Mouse (Mus musculus): ENCODE measurements around the gene Akirin2.
"Not testable (repeated sequence)": the region's sequence is repeated elsewhere in the genome, so short reads cannot be mapped to it uniquely, and the experiment has no call there.

The Akirin2 gene

DNA sequence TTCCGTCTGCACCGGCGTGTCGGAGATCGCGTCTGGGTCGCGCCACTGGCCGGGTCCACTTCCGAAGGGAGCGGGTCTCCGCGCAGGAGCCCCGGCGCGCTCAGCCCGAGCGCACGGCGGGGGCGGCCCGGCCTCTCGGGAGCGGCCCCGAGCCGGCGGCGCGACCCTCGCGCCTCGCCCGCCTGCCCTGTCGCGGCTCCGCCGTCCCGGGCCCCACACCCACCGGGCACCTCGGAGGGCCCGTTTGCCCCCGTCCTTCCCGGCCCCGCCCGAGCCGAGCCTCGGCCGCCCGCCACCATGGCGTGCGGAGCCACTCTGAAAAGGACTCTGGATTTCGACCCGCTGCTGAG, at the start of gene Akirin2:
Gene Akirin2, plus strand, starts transcription at position 190 of the 350 bp plus-strand sequence.
- in situ Hi-C loops (cut with MboI, MseI) = loop anchor here (25.0 kb wide), 1 partner anchor 1163 kb away; no protein-coding TSS in a partner anchor

DNA sequence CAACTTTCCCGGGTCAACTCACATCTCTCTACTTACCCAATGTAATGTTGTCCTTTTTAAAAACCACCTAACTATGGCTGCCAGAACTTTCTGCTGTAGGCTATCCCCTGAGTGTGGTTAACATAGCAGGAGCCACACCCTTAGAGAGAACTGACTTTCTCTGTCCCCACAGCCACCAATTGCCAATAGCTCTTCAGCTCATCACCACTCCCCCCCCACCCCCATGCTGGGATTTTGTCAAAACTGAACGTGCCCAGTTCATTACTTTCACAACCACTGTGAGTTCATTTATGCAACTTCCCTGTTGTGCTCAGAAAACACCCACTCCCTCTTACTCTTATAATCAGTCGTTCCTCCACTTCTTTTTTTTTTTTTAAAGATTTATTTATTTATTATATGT, 40.4 kb upstream of the Akirin2 start:
- in situ Hi-C loops (cut with MboI, MseI) = no loop called here

DNA sequence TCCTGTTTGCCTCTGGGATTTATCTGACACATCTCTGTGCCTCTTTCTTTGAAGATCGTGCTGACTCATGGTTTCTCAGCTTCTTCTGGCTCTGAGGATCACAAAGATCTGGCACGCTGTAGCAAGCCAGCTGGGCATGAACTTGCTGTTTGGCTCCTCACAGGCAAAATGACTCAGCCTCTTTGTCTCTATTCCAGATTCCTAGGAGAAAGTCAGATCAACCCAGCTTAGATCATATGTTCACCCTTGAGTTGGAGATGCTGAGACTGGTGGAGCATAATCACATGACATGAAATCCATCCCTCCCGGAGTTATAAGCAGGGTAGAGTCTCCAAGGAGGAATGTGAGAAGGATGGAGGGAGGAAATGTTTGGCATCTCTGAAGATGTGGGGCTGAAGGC, 27.9 kb upstream of the Akirin2 start:
- in situ Hi-C loops (cut with MboI, MseI) = no loop called here

DNA sequence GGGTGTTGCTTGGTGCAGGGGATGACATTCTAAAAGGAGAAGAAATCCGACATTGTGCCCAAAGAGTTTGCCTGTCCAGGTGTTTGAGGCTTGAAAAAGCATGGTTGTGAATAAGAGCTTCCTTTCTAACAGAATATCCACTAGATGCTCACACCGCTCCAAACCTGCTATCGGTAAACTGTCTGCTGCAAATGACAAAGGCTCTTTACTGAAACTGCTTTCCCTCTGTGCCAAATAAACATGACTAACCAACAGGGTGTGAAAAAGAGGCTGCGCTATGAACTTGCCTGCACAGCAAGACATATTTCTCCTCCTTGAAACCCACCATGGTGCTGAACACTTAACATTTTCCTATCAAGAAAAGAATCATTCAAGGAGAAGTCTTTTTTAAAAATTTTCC, 27.2 kb upstream of the Akirin2 start:
- in situ Hi-C loops (cut with MboI, MseI) = no loop called here

DNA sequence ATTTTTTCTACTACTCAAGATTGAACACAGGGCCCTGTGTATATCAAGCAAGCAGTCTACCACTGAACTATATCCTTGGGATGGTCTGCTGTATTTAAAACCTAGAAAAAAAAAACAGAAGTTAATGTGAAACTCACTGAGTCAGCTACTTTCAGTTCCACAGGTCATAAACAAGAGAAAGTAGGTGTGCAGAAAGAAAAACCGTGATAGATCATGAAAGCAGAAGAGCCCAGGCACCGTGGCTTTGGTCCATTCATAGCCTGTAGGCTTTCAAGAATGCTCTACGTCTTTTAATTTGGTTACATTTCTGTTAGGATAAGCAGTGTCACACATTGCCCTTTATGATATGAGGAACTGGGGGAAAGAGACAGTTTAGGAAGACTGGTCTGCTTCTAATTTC, 24.0 kb upstream of the Akirin2 start:
- in situ Hi-C loops (cut with MboI, MseI) = no loop called here

DNA sequence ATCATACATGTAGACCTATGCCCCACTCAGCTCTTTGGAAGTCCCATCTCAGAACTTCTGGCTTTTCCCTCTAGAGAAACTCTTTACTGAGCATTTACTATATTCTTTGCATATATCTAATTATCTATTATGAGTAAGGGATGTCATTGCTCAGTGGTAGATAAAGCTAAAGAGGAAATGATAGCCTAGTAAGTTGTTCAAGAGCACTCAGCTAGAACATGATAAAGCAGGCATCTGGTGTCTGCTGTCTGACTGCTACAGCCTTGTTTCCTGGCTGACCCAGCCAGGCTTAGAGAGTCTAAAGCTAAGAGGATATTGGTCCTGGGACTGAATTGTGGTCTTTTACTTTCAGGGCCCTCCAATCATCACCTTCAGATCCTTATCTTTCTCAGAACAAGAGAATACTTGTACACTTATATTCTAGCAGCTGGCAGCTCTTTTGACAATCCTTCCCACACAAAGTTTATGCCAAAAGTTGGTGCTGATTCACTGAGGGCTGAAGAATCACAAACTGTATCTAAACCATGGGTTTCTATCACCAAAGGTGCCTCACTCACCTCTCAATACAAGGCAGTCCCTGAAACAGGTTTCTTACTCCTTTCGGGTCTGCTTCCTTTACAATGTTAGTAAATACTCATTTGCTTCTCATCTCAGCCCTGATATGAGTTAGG, 22.2 kb upstream of the Akirin2 start:
- in situ Hi-C loops (cut with MboI, MseI) = no loop called here

DNA sequence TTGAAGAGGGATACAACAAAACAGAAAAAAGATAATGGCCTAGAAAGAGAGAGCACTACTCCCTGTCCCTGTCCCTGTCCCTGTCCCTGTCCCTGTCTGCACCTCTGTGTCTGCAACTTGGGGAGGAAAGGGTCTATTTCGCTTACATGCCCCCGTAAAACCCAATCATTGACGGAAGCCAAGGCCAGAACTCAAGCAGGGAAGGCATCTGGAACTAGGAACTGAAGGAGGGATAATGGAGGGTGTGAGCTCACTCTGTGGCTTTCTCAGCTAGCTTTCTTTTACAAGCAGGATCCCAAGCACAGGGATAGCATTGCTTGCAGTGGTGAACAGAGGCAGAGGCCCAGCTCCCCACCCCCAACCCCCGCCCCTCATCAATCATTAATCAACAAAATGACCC, 21.4 kb upstream of the Akirin2 start:
- in situ Hi-C loops (cut with MboI, MseI) = no loop called here

DNA sequence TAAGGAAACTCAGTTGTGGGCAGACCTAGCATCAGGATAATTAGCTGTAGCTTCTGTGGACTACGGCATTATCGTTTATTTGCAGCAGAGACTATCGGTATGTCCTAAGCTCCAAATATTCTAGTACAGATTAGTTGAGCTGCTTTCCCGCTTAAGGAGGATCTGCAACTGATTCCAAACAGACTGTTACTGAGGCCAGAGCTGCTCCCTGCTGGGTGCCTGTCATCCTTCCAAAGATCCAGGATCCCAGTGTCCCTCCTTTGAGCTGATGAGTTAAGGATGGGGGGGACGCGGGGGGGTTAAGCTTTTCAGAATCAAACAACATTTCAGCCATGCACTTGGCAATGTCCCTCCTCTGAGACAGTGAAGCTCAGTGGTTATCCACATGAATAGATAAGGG, 20.8 kb upstream of the Akirin2 start:
- in situ Hi-C loops (cut with MboI, MseI) = no loop called here

DNA sequence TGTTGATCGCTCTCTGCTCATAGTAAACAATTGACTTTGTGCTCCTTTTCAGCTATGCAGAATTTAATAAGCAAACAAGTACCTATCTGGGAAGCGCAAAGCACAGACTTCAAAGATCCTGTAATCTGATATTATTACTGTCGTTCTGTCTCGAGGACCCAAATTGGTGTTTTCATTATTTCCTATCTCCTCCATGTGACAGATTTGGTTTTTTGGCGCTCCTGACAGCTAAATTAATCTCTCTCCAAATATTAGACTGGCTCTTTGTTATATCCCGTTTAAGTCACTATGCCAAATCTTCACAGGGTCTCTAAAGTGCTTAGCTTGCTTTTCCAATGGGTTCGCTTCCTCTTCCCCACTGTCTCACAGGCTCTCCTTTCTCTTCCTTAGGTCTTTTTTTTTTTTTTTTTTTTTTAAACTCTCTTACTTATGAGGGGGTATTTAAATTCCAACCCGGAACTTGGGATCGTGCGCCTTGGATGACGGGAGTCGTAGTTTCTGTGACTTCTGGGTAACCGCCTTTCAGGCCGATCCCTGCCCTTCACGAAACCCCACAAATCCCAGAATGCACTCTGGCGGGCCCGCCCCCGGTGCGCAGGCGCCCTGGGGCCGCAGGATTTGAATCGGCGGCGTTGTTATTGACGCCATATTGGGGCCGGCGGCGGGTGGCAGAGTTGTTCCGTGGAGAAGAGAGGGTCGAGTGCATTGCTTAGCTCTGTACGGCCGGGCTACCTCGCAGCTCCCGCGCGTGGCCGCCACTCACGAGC, 573 bp upstream of the Akirin2 start:
- in situ Hi-C loops (cut with MboI, MseI) = loop anchor here (25.0 kb wide), 1 partner anchor 1163 kb away; no protein-coding TSS in a partner anchor

DNA sequence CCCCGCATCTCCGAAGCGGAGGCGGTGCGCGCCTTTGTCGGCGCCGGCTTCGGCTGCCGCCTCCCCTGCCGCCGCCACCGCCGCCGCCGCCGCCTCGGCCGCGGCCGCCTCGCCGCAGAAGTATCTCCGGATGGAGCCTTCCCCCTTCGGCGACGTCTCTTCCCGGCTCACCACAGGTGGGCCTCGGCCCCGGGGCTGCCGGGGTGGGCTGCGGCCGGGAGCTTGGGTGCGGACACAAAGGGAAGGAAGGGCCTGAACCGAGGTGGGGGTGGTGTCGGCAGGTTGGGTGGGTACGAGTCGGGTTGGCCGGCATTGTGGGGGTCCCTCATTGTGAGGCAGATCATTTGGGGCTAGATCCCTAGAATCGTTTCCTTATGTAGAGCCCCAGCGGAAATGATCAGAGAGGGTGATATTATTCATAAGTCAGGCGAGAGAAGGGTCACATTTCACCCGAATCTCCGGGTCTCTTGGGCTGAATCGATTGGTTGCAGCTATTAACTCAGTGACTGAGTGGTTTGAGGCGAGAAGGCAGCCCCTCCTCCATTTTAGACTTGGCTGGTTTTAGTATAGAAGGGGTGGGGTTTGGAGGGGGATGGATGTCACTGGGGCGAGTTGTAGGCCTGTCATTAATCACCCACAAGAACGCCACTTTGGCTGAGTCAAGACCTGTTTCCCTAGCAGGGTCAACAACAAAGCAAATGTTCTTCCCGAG, 517 bp downstream of the Akirin2 start:
- in situ Hi-C loops (cut with MboI, MseI) = loop anchor here (25.0 kb wide), 1 partner anchor 1164 kb away; no protein-coding TSS in a partner anchor

DNA sequence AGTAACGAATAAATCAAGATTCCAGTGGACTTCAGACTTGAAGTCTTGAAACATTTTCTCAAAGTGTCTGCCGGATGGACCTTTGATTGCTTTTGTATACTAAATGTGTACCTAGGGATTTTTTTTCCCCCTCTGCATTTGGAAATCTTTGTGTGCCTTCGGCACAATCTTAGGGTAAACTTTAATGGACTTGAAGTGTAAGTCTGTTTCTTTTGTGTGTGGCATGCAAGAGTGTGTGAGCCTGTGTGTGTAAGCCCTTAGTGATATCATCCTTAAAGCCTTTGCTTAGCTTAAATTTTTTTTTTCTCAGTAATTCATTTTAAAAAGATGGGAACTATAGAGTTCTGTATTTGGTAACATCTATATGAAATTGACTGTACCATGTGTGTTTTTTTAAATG, 1.2 kb downstream of the Akirin2 start:
- in situ Hi-C loops (cut with MboI, MseI) = loop anchor here (25.0 kb wide), 1 partner anchor 1165 kb away; no protein-coding TSS in a partner anchor

DNA sequence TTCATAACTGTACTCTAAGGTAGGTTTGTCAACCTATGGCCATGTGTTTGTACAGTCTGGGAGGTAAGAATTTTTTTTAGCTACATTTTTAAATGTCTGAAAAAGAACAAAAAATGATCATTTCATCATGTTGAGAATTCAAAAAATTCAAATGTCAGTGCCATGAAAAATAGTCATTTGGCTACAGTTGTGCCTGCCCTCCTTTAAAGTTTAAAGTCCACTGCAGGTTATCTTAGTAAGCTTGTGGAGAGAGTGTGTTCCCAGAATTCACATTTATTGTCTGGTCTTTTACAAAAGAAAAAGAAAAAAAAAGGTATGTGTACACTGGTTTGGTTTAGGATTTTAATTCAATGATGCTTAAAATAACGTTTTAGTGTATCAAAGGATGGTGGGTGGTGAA, 3.9 kb downstream of the Akirin2 start:
- in situ Hi-C loops (cut with MboI, MseI) = loop anchor here (25.0 kb wide), 1 partner anchor 1167 kb away; no protein-coding TSS in a partner anchor

DNA sequence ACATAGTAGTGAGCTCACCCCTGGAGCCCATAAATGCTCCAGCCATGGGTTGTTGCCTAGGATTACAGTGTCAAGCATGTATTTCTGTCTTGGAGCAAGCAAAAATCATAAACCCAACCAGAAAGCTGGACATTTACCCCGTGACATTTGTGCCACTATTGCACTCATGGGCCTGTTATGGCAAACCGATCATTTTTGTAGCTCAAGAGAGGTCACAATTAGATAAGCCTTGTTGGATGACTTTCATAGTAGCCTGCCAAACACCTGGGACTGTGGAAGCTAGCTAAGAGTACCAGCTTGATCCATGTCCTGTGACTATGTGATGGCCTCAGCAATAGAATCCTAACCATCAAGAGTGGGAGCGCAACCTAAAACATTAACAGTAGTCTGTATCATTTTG, 4.9 kb downstream of the Akirin2 start:
- in situ Hi-C loops (cut with MboI, MseI) = loop anchor here (25.0 kb wide), 1 partner anchor 1168 kb away; no protein-coding TSS in a partner anchor

DNA sequence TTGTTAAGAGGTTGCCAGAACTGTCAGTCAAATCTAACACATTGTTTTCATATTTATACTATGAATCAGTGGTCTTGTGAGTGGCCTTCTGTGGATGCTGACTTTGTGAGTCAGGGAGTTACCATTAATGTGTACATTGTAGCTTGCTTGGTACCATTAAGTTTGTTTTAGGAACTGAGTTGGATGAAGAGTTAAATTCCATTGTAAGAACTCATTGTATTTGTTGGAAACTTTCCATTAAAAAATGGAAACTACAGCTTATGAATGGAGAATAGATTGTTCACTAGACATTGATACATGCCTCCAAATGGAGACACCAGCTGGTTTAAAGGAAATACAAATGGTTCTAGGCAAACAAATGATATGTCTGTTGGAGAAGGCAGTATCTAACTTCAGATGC, 5.4 kb downstream of the Akirin2 start:
- in situ Hi-C loops (cut with MboI, MseI) = loop anchor here (25.0 kb wide), 1 partner anchor 1169 kb away; no protein-coding TSS in a partner anchor

DNA sequence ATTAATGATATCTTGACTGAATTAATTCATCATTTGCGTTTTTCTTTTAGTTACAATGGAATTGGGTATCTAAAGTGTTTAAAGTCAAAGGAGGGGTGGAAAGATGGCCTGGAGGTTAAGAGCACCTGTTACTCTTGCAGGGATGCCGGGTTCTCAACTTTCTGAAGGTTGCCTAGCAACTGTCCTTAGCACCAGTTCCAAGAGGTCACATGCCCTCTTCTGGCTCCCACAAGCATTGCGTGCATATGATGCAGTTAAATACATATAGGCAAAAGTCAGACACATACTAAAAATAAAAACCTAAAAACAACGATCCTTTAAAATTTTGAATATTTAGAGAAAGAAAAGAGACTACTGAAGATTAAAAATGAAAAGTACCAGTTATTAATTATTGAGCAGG, 10.2 kb downstream of the Akirin2 start:
- in situ Hi-C loops (cut with MboI, MseI) = loop anchor here (10.0 to 25.0 kb wide), 2 partner anchors 976 to 1174 kb away; no protein-coding TSS in a partner anchor

DNA sequence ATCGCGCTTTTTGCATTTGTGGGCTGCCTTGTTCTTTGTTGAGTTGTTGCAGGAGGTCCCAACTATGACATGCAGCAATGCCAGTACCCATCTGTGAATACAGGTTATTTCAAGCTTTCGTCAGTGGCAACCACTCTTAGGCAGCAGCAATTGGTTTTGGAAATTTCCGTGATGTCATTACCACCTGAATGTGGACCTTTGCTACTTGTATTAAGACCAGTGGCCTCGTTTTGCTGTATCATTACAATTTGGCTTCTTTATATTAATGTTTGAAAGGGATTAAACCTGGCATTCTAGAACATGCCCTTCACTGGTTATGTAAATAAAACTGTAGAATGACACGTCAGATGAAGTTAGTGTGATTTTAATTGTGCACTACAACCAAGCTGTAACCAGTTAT, 15.5 kb downstream of the Akirin2 start:
- in situ Hi-C loops (cut with MboI, MseI) = loop anchor here (10.0 to 25.0 kb wide), 2 partner anchors 981 to 1179 kb away; no protein-coding TSS in a partner anchor

DNA sequence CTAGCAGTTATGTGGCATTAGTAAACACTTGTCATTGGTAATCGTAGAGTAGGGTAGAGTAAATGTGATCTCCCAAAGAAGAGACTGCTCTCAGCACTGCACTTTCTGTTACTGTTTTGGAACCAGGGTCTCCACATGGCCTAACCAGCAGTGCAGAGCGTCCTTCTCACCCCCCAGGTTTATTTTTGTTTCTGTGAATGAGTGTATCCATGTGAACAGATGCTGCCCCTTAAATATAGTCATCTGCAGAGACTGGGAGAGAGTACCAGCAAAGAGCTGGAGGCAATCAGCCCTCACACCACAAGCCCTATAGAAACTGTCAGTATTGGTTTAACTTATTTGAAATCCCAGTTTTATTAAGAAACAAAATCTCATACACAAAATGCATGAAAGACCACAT, 22.1 kb downstream of the Akirin2 start:
- in situ Hi-C loops (cut with MboI, MseI) = loop anchor here (25.0 kb wide), 1 partner anchor 1186 kb away; no protein-coding TSS in a partner anchor

DNA sequence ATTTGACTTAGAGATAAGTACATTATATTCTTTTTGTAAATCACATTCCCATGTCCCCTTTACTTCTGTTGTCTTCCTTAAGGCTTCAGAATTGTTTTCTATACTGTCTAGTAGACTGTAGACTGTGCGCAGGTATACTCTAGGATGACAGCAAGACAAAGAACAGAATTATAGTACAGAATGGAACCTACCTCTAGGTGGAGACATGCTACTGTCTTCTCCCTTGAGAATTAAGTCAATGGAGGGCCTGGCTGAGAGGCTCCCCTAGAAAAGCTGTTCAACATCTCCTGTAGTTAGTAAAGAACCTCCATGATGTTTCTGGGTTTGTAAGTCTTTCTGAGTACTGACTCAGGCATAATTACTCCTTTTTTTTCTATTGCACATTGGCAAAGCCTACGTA, 26.3 kb downstream of the Akirin2 start:
- in situ Hi-C loops (cut with MboI, MseI) = no loop called here

DNA sequence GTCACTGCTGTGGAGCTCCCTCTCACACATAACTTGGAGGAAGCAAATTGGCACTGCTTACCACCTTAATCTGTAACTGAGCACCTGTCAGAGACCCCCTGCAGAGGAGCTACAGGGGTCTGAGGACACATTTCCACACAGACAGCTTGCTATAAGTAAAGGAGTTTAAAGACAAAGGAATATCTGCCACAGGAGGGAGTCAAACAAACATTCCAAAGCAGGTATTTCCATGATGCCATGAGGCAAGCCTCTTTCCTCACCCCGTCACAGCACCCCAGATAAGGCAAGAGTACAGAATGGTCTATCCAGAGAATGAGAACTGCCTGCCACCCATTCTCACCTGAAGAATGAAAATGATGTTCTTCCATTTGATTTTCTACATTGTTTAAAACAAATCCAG, 28.5 kb downstream of the Akirin2 start:
- in situ Hi-C loops (cut with MboI, MseI) = no loop called here

DNA sequence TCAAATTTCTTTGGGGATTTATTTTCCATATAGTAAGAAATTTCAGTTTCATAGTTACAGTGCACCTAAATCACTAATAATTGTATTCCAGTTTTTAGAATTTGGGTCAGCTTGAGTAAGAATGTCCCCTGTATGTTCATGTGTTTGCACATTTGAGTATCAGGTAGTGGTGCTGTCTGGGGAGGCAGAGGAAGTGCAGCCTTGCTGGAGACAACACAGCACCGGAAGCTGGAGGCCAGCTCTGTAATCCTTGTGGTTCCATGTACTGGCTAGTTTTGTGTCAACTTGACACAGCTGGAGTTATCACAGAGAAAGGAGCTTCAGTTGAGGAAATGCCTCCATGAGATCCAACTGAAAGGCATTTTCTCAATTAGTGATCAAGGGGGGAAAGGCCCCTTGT, 30.8 kb downstream of the Akirin2 start:
- in situ Hi-C loops (cut with MboI, MseI) = not testable (repeated sequence)

DNA sequence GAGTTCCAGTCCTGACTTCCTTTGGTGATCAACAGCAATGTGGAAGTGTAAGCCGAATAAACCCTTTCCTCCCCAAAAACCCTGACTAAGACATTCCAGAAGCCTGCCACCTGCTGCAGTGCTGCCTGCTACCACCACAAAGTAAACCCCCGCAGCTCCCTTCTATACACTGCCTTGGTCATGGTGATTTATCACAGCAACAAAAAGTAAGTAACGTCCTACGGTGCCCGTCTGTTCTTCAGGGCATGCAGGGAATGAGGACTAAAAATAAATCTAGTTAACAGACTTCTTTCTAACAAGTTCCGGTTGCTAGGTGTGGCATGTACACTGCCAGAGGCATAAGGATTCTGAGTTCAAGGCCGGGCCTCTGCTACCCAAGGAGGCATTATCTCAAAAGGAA, 31.3 kb downstream of the Akirin2 start:
- in situ Hi-C loops (cut with MboI, MseI) = no loop called here

DNA sequence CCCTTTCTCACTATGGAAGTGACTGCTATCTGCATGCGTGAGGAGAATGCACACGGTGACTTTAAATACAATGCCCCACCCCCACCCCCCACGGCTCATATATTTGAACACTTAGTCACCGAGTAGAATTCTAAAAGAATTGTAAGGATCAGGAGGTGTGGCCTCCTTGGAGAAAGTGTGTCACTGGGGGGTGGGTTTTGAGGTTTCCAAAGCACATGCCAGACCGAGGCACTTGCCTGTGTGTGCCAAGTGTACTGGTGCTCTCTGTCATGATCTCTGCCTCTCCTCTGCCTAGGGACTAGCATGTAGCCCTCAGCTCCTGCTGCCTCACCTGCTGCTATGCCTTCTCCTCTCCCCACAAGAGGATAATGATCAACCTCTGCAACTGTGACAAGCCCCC, 31.7 kb downstream of the Akirin2 start:
- in situ Hi-C loops (cut with MboI, MseI) = no loop called here
